Mouse (Mus musculus) forebrain, postnatal 0 days (tissue): Measurements from ENCODE around the gene Ager. TPM values are rescaled to one million over a fixed set of nuclear protein-coding genes. Genes with fewer than 3 reads are reported as not detected.

ENCODE experiments used
- ATAC-seq: fragments of 200-750 bp; cut with Nextera tagmentation; 2 replicates; pipeline ENCODE4 v1.8.0; 2017; ENCODE audit warnings: mild to moderate bottlenecking, moderate library complexity
- DNase-seq: peaks from one replicate; pipeline ENCODE4 v3.0.0-alpha.2; 2015
- H3K27ac ChIP-seq: fragments of 300-500 bp; sonication (generic); 2 replicates; pipeline ENCODE4 v1.5.1; 2014; ENCODE audit warnings: low read depth, mild to moderate bottlenecking, antibody characterized with exemption, low read length, moderate library complexity, mixed read lengths
- H3K27me3 ChIP-seq: fragments of 300-500 bp; sonication (generic); 2 replicates; pipeline ENCODE4 v1.6.1; 2014; ENCODE audit warnings: mild to moderate bottlenecking, low read length, mixed read lengths; ENCODE audit not compliant: insufficient read depth
- H3K36me3 ChIP-seq: fragments of 300-500 bp; sonication (generic); 2 replicates; pipeline ENCODE4 v1.6.1; 2014; ENCODE audit warnings: mild to moderate bottlenecking, moderate library complexity; ENCODE audit not compliant: insufficient read depth
- H3K4me1 ChIP-seq: fragments of 300-500 bp; sonication (generic); 2 replicates; pipeline ENCODE4 v1.6.1; 2014; ENCODE audit warnings: antibody characterized with exemption; ENCODE audit not compliant: insufficient read depth
- H3K4me2 ChIP-seq: fragments of 300-500 bp; sonication (generic); 2 replicates; pipeline ENCODE4 v1.6.1; 2014; ENCODE audit warnings: low read depth, mild to moderate bottlenecking, moderate library complexity
- H3K4me3 ChIP-seq: fragments of 300-500 bp; sonication (generic); 2 replicates; pipeline ENCODE4 v1.5.1; 2014; ENCODE audit warnings: low read depth, low read length, mixed read lengths
- H3K9ac ChIP-seq: fragments of 300-500 bp; sonication (generic); 2 replicates; pipeline ENCODE4 v1.6.1; 2014; ENCODE audit warnings: mild to moderate bottlenecking
- H3K9me3 ChIP-seq: fragments of 300-500 bp; sonication (generic); 2 replicates; pipeline ENCODE4 v1.6.1; 2016; ENCODE audit warnings: low read length
- CTCF ChIP-seq: sonication (generic); IDR thresholded peaks from 2 replicates; pipeline ENCODE4 v1.5.1; 2016; ENCODE audit warnings: antibody characterized with exemption, control low read depth, low read depth
- WGBS: fragments of 180-500 bp; shearing (Covaris S2); extraction: QIAGEN DNeasy Blood & Tissue Kit; methylation state at CpG from one replicate; pipeline ENCODE4 v1.1.7; 2014; 5-methylcytosine and 5-hydroxymethylcytosine counted together
- polyA plus RNA-seq: library from polyadenylated mRNA; unstranded; fragments of >200 nt; fragmentation: Nextera tagmentation; extraction: Ambion mirVana; gene quantifications from 2 replicates; pipeline ENCODE4 v1.2.1, GENCODE M21; 2015
- total RNA-seq: library from RNA; depleted of rRNA; stranded (reverse); fragments of >200 nt; gene quantifications from 2 replicates; pipeline ENCODE4 v1.2.3, GENCODE M21; 2014

Ager gene
- total and polyA plus RNA-seq, 2 experiments from 2014 or later: 1.2 to 2.8 TPM

DNA sequence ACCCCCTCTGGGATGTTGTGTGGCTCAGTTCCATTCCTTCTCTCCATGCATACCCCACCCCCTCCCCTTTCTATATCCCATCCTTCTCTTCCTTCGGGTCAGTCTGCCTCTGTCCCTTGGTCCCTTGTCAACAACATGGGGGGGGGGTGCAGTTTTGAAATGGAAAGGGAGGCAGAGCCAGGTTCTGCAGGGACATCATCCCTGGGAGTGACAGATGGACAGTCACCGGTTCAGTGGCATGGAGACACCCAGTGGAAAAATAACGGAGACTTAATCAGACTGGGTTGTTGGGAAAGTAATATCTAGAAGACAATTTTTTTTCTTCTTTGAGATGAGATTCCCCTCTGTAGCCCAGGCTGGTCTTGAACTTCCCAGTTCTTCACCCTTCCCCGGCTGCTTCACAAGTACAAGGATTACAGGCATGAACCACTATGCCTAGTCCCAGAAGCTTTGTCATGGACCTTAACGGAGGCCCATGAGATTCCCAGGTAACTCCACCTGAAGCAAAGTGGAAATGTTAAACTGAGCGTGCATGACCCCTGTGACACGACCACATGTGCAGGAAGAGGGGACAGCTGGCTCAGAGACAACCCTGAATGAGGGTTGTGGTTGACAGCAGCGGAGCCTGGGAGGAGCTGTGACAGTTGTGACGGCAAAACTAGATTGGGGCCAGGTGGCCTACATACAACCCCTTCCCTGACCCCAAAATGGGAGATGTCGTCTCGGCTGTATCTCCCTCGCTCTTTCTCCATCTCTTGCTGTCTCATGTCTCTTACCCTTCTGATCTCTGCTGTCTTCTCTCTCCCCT lies 32.3 kb downstream of the Ager start:
- Histone ChIP-seq H3K4me2 (peak overlapping the region; percentile 92), H3K9me3 (no peaks in the 10 kb centered on the region), H3K4me3 (peak overlapping the region; percentile 45), H3K27me3 (no peaks in the 10 kb centered on the region), H3K36me3 (no peaks in the 10 kb centered on the region), H3K27ac (no peak overlapping the region), H3K4me1 (peaks cover 28% of the 10 kb centered on the region), H3K9ac (peak overlapping the region; percentile 51)
- no peak for ATAC-seq
- 20% methylated on average over 12 of the region's 12 CpGs for WGBS
- no peak for DNase-seq
- no peak for TF ChIP-seq CTCF

DNA sequence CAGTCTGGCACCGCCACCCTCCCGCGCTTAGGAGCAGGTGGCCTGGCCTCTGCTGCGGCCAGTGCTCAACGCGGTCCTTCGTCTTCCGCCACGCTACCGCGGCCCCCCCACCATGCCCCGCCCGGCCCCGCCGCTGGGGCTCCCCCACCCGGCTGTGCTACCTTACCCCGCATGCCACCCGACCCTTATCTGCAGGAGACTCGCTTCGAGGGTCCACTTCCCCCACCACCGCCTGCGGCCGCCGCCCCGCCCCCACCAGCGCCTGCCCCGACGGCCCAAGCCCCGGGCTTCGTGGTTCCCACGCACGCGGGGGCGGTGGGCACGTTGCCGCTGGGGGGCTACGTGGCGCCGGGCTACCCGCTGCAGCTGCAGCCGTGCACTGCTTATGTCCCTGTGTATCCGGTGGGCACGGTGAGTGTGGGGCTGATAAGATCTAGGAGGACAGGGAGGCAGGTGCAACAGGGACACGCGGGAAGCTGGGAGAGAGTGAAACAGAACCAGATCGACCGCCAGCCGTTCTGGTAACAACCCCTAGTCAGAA lies 33.2 kb downstream of the Ager start:
- H3K4me3 ChIP-seq: peak overlapping the region; percentile 45
- no peak for TF ChIP-seq CTCF
- peak overlapping the region; percentile 92 for H3K4me2 ChIP-seq
- no peak overlapping the region for H3K27ac ChIP-seq
- H3K9ac ChIP-seq: peak overlapping the region; percentile 51
- 4% methylated on average over 48 of the region's 48 CpGs for WGBS
- H3K36me3 ChIP-seq: no peaks in the 10 kb centered on the region
- ATAC-seq (no peak), DNase-seq (no peak)
- H3K4me1 ChIP-seq: peaks cover 28% of the 10 kb centered on the region
- H3K9me3 ChIP-seq: no peaks in the 10 kb centered on the region
- no peaks in the 10 kb centered on the region for H3K27me3 ChIP-seq

DNA sequence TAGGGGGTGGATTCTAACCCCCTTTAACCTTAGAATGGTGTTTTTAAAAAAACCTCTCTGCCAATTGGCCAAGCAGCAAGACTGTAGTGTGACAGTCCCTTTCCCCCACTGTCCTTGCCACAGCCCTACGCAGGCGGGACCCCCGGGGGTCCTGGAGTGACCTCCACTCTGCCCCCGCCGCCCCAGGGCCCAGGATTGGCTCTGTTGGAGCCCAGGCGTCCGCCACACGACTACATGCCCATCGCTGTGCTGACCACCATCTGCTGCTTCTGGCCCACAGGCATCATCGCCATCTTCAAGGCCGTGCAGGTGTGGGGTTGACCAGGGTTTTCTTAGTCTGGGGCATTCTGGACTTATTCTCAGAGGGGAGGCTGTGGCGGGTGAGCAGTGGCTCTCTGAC lies 34.0 kb downstream of the Ager start:
- Histone ChIP-seq H3K36me3 (no peaks in the 10 kb centered on the region), H3K9ac (peak overlapping the region; percentile 19; the same call in 1 of the 2 replicates), H3K4me2 (peak overlapping the region; percentile 92), H3K9me3 (no peaks in the 10 kb centered on the region), H3K4me1 (peaks cover 21% of the 10 kb centered on the region), H3K4me3 (peak overlapping the region; percentile 45), H3K27me3 (no peaks in the 10 kb centered on the region), H3K27ac (no peak overlapping the region)
- WGBS: 9% methylated on average over 12 of the region's 12 CpGs
- ATAC-seq (no peak), DNase-seq (no peak)
- no peak for TF ChIP-seq CTCF

DNA sequence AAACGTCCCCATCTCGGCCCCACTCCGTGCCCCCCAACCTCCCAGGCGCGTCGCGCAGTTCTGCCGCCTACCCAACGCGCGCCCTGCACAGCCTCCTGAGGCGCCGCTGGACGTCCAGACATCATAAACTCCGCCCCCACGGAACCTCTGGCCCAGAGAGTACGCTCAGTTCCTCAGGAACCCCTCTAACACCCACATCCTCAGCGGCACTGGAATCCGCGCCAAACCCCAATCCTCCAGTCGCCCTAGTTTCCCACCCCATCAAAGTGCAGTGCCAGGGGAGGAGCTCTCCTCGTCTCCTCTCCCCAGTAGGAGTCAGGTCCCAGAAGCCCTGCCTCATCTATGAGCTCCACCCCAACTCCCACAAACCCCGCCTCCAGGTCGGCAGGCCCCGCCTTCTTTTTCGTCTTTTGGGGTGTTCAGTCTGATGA lies 34.6 kb downstream of the Ager start:
- peak overlapping the region; percentile 19; the same call in 1 of the 2 replicates for H3K9ac ChIP-seq
- H3K27me3 ChIP-seq: no peaks in the 10 kb centered on the region
- H3K4me2 ChIP-seq: peak overlapping the region; percentile 92
- H3K36me3 ChIP-seq: no peaks in the 10 kb centered on the region
- WGBS: 2% methylated on average over 26 of the region's 26 CpGs
- H3K27ac ChIP-seq: no peak overlapping the region
- TF ChIP-seq CTCF: no peak
- ATAC-seq (peak; percentile 44), DNase-seq (peak; percentile 59)
- H3K9me3 ChIP-seq: no peaks in the 10 kb centered on the region
- peak overlapping the region; percentile 45 for H3K4me3 ChIP-seq
- peaks cover 21% of the 10 kb centered on the region for H3K4me1 ChIP-seq

DNA sequence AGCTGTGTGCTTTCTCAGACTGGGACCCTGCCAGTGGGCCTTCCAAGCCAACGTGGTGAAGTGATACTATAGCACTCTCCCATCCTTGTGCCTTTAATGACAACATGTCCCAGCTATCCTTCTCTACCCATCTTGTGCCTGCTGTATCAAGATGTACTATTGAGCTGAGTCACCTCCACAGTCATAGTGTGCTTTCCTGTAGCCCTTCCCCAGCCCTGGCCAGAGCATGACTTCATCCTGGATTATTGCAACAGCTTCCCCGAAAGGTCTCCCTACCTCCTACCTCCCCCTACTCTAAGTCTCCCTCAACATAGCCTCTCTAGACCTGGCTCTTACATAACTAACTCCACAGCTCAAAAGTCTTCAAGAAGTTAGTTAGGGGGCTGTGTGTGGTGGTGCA lies 38.0 kb downstream of the Ager start:
- H3K27me3 ChIP-seq: no peaks in the 10 kb centered on the region
- H3K36me3 ChIP-seq: no peaks in the 10 kb centered on the region
- 70% methylated on average over 2 of the region's 2 CpGs for WGBS
- TF ChIP-seq CTCF: no peak
- H3K4me1 ChIP-seq: peaks cover 7% of the 10 kb centered on the region
- H3K4me2 ChIP-seq: no peak overlapping the region
- DNase-seq (no peak), ATAC-seq (no peak)
- H3K9ac ChIP-seq: no peak overlapping the region
- H3K4me3 ChIP-seq: no peak overlapping the region
- H3K9me3 ChIP-seq: no peaks in the 10 kb centered on the region
- H3K27ac ChIP-seq: no peak overlapping the region

DNA sequence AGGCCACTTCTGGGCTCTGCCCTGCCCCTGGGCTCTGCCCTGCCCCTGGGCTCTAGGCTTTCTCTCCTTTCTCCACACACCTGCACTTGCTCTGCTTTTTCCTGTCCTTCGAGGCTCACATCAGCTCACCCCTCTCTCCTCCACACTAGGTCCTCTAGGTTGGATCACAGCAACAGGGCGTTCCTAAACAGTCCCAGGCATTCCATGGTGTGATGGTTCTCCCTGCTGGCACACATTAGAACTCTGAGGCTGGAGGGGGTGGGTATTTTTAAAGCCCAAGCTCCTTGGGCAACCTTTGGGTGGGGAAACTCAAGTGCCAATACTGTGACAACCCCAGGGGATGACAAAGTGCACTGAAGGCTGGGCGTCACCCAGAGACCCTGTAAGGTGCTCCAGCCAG lies 39.8 kb downstream of the Ager start:
- H3K27me3 ChIP-seq: no peaks in the 10 kb centered on the region
- ATAC-seq (no peak), DNase-seq (no peak)
- H3K9me3 ChIP-seq: no peaks in the 10 kb centered on the region
- H3K9ac ChIP-seq: no peak overlapping the region
- no peaks in the 10 kb centered on the region for H3K4me1 ChIP-seq
- no peak overlapping the region for H3K4me3 ChIP-seq
- no peak overlapping the region for H3K4me2 ChIP-seq
- 53% methylated on average over 3 of the region's 3 CpGs for WGBS
- H3K36me3 ChIP-seq: no peaks in the 10 kb centered on the region
- H3K27ac ChIP-seq: no peak overlapping the region
- no peak for TF ChIP-seq CTCF
